Mouse (Mus musculus) monocyte, adult 5-6 weeks (primary cell): ENCODE measurements around the gene Lamb1. TPM values are rescaled to one million over a fixed set of nuclear protein-coding genes. Genes with fewer than 3 reads are reported as not detected.

Source experiments
- ATAC-seq: fragments of 153-309, 156-312 bp; replicated peaks from 2 replicates; pipeline ENCODE4 v1.8.0; 2017; ENCODE audit warnings: mild to moderate bottlenecking; ENCODE audit not compliant: low TSS enrichment, insufficient number of reproducible peaks, severe bottlenecking, poor library complexity, low FRiP score
- total RNA-seq: library from RNA; stranded (forward); fragments of 200-1000, 200-491, 200-594 nt; gene quantifications from 3 replicates; pipeline ENCODE4 v1.2.3, GENCODE M21; 2017

Gene Lamb1
- 0.86 to 1.1 TPM (median 1.1 TPM) in 3 replicates for total RNA-seq

DNA sequence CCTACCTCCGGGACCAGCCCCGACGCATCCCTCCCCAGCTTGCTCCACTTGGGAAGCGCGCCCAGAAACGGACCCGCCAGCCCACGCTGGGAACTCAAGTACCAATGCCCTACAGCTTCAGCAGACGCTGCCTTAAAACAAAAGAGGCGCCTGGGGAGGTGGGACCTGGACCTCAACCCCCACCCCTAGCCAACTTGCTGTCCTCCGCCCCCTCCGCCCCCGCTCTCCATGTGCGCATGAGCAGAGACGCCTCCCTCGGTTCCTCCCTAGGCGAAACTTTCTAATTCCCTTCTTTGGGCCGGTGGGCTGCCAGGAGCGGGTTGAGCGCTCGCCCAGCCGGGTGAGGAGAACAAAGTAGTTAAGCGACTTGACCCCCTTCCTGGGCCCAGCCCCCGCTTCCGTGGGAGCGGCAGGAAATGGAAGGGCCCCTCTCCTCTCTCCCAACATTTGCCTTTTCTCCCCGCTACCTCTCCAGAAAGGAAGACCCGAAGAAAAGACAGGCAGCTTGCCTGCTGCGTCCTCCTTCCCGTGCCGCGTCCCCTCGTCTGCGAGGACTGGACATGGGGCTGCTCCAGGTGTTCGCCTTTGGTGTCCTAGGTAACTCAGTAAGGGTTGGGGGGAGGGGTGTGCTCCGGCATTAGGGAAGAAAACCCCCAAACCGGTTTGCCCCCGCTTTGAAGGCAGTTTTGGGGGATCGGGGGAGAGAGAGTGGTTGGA lies at the start of gene Lamb1:
Gene Lamb1 (plus strand): TSS at position 230 of the 717 bp plus-strand sequence.
- no peak for ATAC-seq

DNA sequence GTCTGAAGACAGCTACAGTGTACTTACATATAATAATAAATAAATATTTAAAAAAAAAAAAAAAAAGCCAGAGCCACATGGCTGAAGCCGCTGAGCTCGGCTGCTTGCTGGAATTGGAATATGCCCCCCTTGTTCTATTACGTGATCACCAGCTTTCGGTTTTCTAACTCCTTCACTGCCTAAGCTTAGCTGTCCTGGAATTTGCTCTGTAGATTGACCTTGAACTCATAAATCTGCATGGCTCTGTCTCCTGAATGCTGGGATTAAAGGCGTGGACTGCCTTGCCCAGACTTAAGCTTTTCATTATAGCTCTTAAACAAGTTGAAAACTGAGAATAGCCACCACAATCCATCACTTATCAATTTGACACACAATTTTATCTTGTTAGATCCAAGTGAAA lies 47.8 kb upstream of the Lamb1 start:
- no peak for ATAC-seq

GRCm38 (mm10) chr12:31218774-31219173 lies 46.3 kb upstream of the Lamb1 start:
- no peak for ATAC-seq

- ATAC-seq, result no peak
Observed at GRCm38 (mm10) chr12:31221522-31221921, 43.5 kb upstream of the Lamb1 start.

DNA sequence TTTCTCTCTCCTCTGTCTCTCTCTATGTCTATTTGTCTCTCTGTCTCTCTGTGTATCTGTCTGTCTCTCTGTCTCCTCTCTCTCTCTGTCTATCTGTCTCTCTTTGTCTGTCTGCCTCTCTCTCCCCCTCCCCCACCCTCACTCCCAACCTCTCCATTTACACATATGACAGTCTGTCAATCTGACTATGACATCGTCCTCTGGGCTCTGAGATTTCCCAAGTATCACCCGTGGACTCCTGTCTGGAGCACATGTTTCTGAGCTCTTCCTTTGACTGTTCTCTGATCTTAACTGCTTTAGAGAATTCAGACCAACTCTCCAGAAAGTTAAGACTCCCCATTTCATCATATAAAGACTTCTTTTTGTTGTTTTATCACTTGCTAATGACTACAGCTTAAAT lies 42.8 kb upstream of the Lamb1 start:
- ATAC-seq, result no peak

- ATAC-seq, result no peak
Observed at GRCm38 (mm10) chr12:31222741-31223140, 42.3 kb upstream of the Lamb1 start.

- no peak for ATAC-seq
Observed at GRCm38 (mm10) chr12:31225451-31225850, 39.6 kb upstream of the Lamb1 start.

DNA sequence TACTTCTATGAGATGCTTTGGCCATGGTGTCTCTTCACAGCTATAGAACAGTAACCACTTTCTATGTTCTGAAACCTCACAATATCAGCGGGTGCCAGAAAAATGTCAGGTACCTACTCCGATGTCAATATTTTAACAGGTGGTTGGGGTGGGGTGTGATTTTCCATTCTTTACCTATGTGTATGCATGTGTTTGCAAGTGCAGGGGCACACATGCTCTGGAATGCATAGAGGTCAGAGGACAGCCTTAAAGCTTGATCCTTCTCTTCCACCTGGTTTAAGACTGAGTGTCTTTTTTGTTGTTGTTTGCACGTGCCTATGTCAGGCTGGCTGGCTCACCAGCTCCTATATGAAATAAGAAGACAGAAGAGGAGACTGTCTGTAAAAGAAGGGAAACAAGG lies 37.9 kb upstream of the Lamb1 start:
- no peak for ATAC-seq

GRCm38 (mm10) chr12:31228878-31229277 lies 36.2 kb upstream of the Lamb1 start:
- no peak for ATAC-seq

- no peak for ATAC-seq
Observed at GRCm38 (mm10) chr12:31232635-31233034, 32.4 kb upstream of the Lamb1 start.

GRCm38 (mm10) chr12:31235018-31235417 lies 30.0 kb upstream of the Lamb1 start:
- ATAC-seq, result no peak

DNA sequence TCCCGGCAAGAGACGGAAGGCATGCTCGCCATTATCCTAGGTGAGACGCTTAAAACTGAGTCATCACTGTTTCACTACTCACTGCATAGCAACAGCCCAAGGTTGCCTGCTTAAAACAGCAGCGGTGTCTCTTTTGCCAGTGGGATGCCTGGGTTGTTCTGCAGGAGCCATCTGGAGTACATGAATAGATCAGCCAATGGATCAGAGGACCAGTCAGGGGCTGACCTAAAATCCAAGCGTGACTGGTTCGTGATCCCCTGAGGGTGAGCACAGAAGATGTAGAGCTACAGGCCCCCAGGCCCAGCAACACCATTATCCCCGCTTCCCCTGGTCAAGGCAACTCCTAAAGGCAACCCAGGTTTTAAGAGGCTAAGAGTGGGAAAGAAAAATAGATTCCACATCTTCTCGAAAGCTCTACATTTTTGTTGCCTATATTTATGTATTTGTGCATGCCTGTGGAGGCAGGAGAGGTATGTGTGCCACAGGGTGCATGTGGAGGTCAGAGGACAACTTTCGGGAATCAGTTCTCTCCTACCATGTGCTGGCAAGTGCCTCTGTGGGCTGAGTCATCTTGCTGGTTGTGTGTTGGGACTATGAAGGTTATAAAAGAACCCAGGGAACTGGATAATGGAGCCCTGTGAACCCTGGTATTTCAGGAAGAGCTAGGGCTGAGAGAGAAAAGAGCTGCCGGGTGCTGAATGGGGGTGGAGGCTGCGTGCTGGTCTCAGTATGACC lies 28.0 kb upstream of the Lamb1 start:
- ATAC-seq, result no peak

- no peak for ATAC-seq
Observed at GRCm38 (mm10) chr12:31239031-31239583, 25.9 kb upstream of the Lamb1 start.

GRCm38 (mm10) chr12:31239798-31240197 lies 25.2 kb upstream of the Lamb1 start:
- ATAC-seq, result no peak

DNA sequence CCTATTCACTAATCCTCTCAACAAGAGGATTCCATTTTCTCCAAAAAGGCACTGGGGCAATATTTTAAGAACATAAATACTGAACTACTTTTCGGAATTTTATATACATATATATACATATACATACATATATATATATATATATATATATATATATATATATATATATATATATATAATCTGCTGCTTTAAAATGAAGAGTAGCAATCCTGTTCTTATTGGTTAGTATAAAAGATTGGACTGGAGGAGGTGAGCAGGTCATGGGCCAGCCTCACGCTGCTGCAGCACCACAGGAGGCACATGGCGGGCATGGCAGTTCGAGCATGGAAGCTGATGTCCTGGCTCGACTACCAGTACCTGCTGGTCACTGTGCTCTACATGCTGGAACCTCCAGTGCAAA lies 24.6 kb upstream of the Lamb1 start, which contains the start of gene Gm6993:
Gene Gm6993 (plus strand): TSS at position 301 of the 400 bp plus-strand sequence.
- ATAC-seq, result no peak

GRCm38 (mm10) chr12:31241595-31242342 lies 23.3 kb upstream of the Lamb1 start:
- ATAC-seq, result no peak

DNA sequence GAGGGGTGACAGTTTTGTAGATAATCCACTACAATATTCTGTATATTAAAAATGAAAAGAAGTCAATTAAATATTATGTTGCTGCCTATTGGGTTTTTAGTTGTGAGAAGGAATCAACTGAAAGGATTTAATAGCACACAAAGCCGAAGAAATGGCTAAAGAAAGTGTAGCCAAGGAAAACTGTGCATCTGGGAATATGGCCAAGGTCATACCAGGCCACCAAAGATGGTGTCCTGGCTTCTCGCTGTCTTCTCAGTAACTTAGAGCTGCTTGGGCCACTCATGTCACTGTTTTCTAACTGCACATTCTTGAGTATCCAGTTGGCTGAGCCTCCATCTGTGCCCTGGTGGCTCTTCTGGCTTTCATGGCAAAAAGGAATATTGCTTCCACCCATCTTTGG lies 21.0 kb upstream of the Lamb1 start:
- ATAC-seq, result no peak

- no peak for ATAC-seq
Observed at GRCm38 (mm10) chr12:31244691-31245090, 20.3 kb upstream of the Lamb1 start.

DNA sequence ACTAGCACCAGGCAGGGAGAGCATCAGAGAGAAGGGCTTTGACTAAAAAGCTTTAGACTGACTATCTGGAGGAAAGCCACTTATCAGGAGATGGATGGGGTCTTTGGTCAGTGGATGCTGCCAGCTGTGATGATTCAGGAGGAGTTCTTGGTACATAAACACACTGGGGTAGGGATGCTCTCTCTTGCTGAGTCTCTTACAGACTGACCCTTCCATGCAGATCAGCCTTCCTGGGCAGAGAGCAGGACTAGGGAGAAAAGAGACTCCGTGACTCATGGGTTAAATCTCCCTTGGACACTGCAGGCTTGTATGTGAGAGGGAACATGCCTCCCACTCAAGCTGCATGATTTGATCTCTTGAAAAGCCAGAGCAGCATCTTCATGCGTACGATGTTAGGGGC lies 18.9 kb upstream of the Lamb1 start:
- no peak for ATAC-seq
